Mouse (Mus musculus) heart, embryonic 14.5 days (tissue): ENCODE measurements around the gene Neu3. TPM values are rescaled to one million over a fixed set of nuclear protein-coding genes. Genes with fewer than 3 reads are reported as not detected.

ENCODE experiments used
- ATAC-seq: fragments of 200-750 bp; cut with Nextera tagmentation; 2 replicates; pipeline ENCODE4 v1.8.0; 2017; ENCODE audit warnings: low read depth, moderate TSS enrichment; ENCODE audit not compliant: insufficient number of reproducible peaks, insufficient read depth, low FRiP score
- H3K27ac ChIP-seq, 2 experiments: fragments of 200-500 bp in 1 of 2; fragments of 300-500 bp in 1 of 2; sonication (generic) in 1 of 2; replicated peaks in 1 of 2; 2 replicates each; pipeline ENCODE4 v1.5.1; 2012 to 2014; ENCODE audit warnings: low read depth in 2 of 2, low read length in 2 of 2, control low read depth in 1 of 2, mild to moderate bottlenecking in 1 of 2, mixed read lengths in 1 of 2; ENCODE audit not compliant: control insufficient read depth in 1 of 2, insufficient read depth in 1 of 2
- H3K27me3 ChIP-seq: fragments of 300-500 bp; sonication (generic); 2 replicates; pipeline ENCODE4 v1.6.1; 2014; ENCODE audit warnings: mild to moderate bottlenecking, low read length, control low read depth; ENCODE audit not compliant: control insufficient read depth, insufficient read depth
- H3K36me3 ChIP-seq: fragments of 300-500 bp; sonication (generic); 2 replicates; pipeline ENCODE4 v1.6.1; 2014; ENCODE audit warnings: mild to moderate bottlenecking, control low read depth, low read length, mixed read lengths; ENCODE audit not compliant: control insufficient read depth, insufficient read depth
- H3K4me1 ChIP-seq, 2 experiments: fragments of 200-500 bp in 1 of 2; fragments of 300-500 bp in 1 of 2; sonication (generic) in 1 of 2; 2 replicates each; pipeline ENCODE4 v1.6.1; 2012 to 2014; ENCODE audit warnings: low read length in 2 of 2, control low read depth in 1 of 2, mixed read lengths in 1 of 2; ENCODE audit not compliant: control insufficient read depth in 2 of 2, insufficient read depth in 2 of 2
- H3K4me2 ChIP-seq: fragments of 300-500 bp; sonication (generic); 2 replicates; pipeline ENCODE4 v1.6.1; 2014; ENCODE audit warnings: mild to moderate bottlenecking, low read length
- H3K4me3 ChIP-seq, 2 experiments: fragments of 200-500 bp in 1 of 2; fragments of 300-500 bp in 1 of 2; sonication (generic) in 1 of 2; 2 replicates each; pipeline ENCODE4 v1.5.1; 2012 to 2014; ENCODE audit warnings: low read length in 2 of 2, mild to moderate bottlenecking in 2 of 2, control low read depth in 1 of 2, low read depth in 1 of 2, moderate library complexity in 1 of 2; ENCODE audit not compliant: control insufficient read depth in 1 of 2, insufficient read depth in 1 of 2
- H3K9ac ChIP-seq: fragments of 300-500 bp; sonication (generic); 2 replicates; pipeline ENCODE4 v1.6.1; 2014; ENCODE audit warnings: mild to moderate bottlenecking, low read length
- H3K9me3 ChIP-seq: fragments of 300-500 bp; sonication (generic); 2 replicates; pipeline ENCODE4 v1.6.1; 2016; ENCODE audit warnings: low read length, control low read depth; ENCODE audit not compliant: control insufficient read depth
- WGBS: fragments of 180-500 bp; shearing (Covaris S2); extraction: QIAGEN DNeasy Blood & Tissue Kit; methylation state at CpG from one replicate; pipeline ENCODE4 v1.1.7; 2014; 5-methylcytosine and 5-hydroxymethylcytosine counted together
- polyA plus RNA-seq: library from polyadenylated mRNA; unstranded; fragments of >200 nt; fragmentation: Nextera tagmentation; extraction: Ambion mirVana; gene quantifications from 2 replicates; pipeline ENCODE4 v1.2.1, GENCODE M21; 2014

Gene Neu3
- polyA plus RNA-seq, 1 experiment from 2014 or later, result 4.0 TPM

GRCm38 (mm10) chr7:99863362-99863761, 35.1 kb upstream of the Neu3 start, which contains the start of gene Spcs2:
Gene Spcs2, minus strand, starts transcription at chr7:99863462.
- H3K36me3 ChIP-seq, result no peaks in the 10 kb centered on the region
- no peak within 1 kb of the TSS for H3K9ac ChIP-seq
- no peak within 1 kb of the TSS for H3K4me2 ChIP-seq
- H3K4me1 ChIP-seq, result peaks cover 9 to 16% of the 10 kb centered on the region in 2 experiments
- no peaks in the 10 kb centered on the region for H3K27me3 ChIP-seq
- no peak for ATAC-seq
- 39% methylated on average over 7 of the region's 7 CpGs for WGBS
- no peak within 1 kb of the TSS for H3K27ac ChIP-seq
- no peak within 1 kb of the TSS for H3K4me3 ChIP-seq
- no peaks in the 10 kb centered on the region for H3K9me3 ChIP-seq

GRCm38 (mm10) chr7:99858813-99859585, 30.8 kb upstream of the Neu3 start, which contains the start of gene Xrra1:
Gene Xrra1, plus strand, starts transcription at chr7:99859116.
- Histone ChIP-seq H3K27me3 (no peaks in the 10 kb centered on the region), H3K27ac (peak within 1 kb of the TSS; percentile 69 to 72; a peak in 3 of 4 replicates), H3K36me3 (peaks cover 22% of the 10 kb centered on the region), H3K9me3 (no peaks in the 10 kb centered on the region), H3K4me2 (peak within 1 kb of the TSS; percentile 82), H3K9ac (peak within 1 kb of the TSS; percentile 86), H3K4me3 (peak within 1 kb of the TSS; percentile 62 to 72), H3K4me1 (peaks cover 13 to 15% of the 10 kb centered on the region in 2 experiments)
- WGBS, result under 1% methylated on average over 42 of the region's 42 CpGs
- ATAC-seq, result peak; percentile 98

- WGBS, result 1% methylated on average over 19 of the region's 19 CpGs
- peak overlapping the region; percentile 86 for H3K9ac ChIP-seq
- peak; percentile 58 for ATAC-seq
These were observed 30.1 kb upstream of the Neu3 start for GRCm38 (mm10) chr7:99858175-99858812.

GRCm38 (mm10) chr7:99856266-99856861, 28.1 kb upstream of the Neu3 start:
- H3K27ac ChIP-seq, result no peak overlapping the region
- H3K36me3 ChIP-seq, result peaks cover 38% of the 10 kb centered on the region
- H3K9ac ChIP-seq, result no peak overlapping the region
- no peaks in the 10 kb centered on the region for H3K9me3 ChIP-seq
- ATAC-seq, result no peak
- H3K27me3 ChIP-seq, result no peaks in the 10 kb centered on the region
- H3K4me1 ChIP-seq, result peaks cover 11 to 16% of the 10 kb centered on the region in 2 experiments
- 84% methylated on average over 14 of the region's 14 CpGs for WGBS
- H3K4me2 ChIP-seq, result no peak overlapping the region
- no peak overlapping the region for H3K4me3 ChIP-seq

More at GRCm38 (mm10) chr7:99858175-99858812, 30.1 kb upstream of the Neu3 start:
- Histone ChIP-seq H3K4me3 (peak overlapping the region; percentile 61 to 72), H3K9me3 (no peaks in the 10 kb centered on the region), H3K4me2 (peak overlapping the region; percentile 79), H3K27me3 (no peaks in the 10 kb centered on the region), H3K4me1 (peaks cover 13% of the 10 kb centered on the region in 2 experiments), H3K36me3 (peaks cover 29% of the 10 kb centered on the region), H3K27ac (peak overlapping the region; percentile 69 to 72; a peak in 3 of 4 replicates)

GRCm38 (mm10) chr7:99854311-99854710, 26.1 kb upstream of the Neu3 start:
- Histone ChIP-seq H3K27me3 (no peaks in the 10 kb centered on the region), H3K36me3 (peaks cover 38% of the 10 kb centered on the region), H3K9ac (no peak overlapping the region), H3K4me1 (peaks cover 11 to 16% of the 10 kb centered on the region in 2 experiments), H3K4me3 (no peak overlapping the region), H3K4me2 (no peak overlapping the region), H3K27ac (no peak overlapping the region), H3K9me3 (no peaks in the 10 kb centered on the region)
- 77% methylated on average over 4 of the region's 4 CpGs for WGBS
- ATAC-seq, result no peak

- H3K27me3 ChIP-seq, result no peaks in the 10 kb centered on the region
- H3K4me1 ChIP-seq, result peaks cover 11 to 16% of the 10 kb centered on the region in 2 experiments
- ATAC-seq, result no peak
- H3K9ac ChIP-seq, result no peak overlapping the region
- H3K9me3 ChIP-seq, result no peaks in the 10 kb centered on the region
- no peak overlapping the region for H3K4me3 ChIP-seq
- no peak overlapping the region for H3K4me2 ChIP-seq
- H3K36me3 ChIP-seq, result peaks cover 46% of the 10 kb centered on the region
- no peak overlapping the region for H3K27ac ChIP-seq
- WGBS, result 85% methylated on average over 7 of the region's 7 CpGs
These were observed 25.1 kb upstream of the Neu3 start for GRCm38 (mm10) chr7:99853350-99853749.

- Histone ChIP-seq H3K27me3 (no peaks in the 10 kb centered on the region), H3K9ac (no peak overlapping the region), H3K4me3 (no peak overlapping the region), H3K36me3 (peaks cover 58% of the 10 kb centered on the region), H3K9me3 (no peaks in the 10 kb centered on the region), H3K27ac (no peak overlapping the region), H3K4me2 (no peak overlapping the region), H3K4me1 (peaks cover 3 to 5% of the 10 kb centered on the region in 2 experiments; a peak in 2 of 4 replicates)
- ATAC-seq, result no peak
- WGBS, result 81% methylated on average over 6 of the region's 6 CpGs
These were observed 23.4 kb upstream of the Neu3 start for GRCm38 (mm10) chr7:99851618-99852017.
